Mouse (Mus musculus) bone marrow macrophage, adult 2 months (primary cell): Measurements from ENCODE around the gene Rd3. TPM values are rescaled to one million over a fixed set of nuclear protein-coding genes. Genes with fewer than 3 reads are reported as not detected.
A peak's percentile ranks its signal among the peaks of the same experiment; 100 is the strongest.

Source experiments
- H3K27ac ChIP-seq: 2 replicates; pipeline ENCODE4 v1.5.1; 2012; ENCODE audit warnings: low read depth, low read length; ENCODE audit not compliant: insufficient read depth
- H3K4me1 ChIP-seq: 2 replicates; pipeline ENCODE4 v1.6.1; 2012; ENCODE audit warnings: low read length; ENCODE audit not compliant: control insufficient read depth, insufficient read depth
- H3K4me3 ChIP-seq: 2 replicates; pipeline ENCODE4 v1.5.1; 2012; ENCODE audit warnings: mild to moderate bottlenecking, low read length, moderate library complexity; ENCODE audit not compliant: insufficient read depth
- CTCF ChIP-seq: IDR thresholded peaks from 2 replicates; pipeline ENCODE4 v1.5.1; 2012; ENCODE audit warnings: low read depth, mild to moderate bottlenecking, low read length, moderate library complexity
- POLR2A ChIP-seq: IDR thresholded peaks from 2 replicates; pipeline ENCODE4 v1.6.1; 2012; ENCODE audit warnings: mild to moderate bottlenecking, low read depth, low read length, borderline replicate concordance
- polyA plus RNA-seq: library from polyadenylated mRNA; stranded (reverse); fragments of >200 nt; gene quantifications from 2 replicates; pipeline ENCODE4 v1.2.4, GENCODE M21; 2012; ENCODE audit not compliant: missing spikeins, insufficient read depth, insufficient read length

Rd3 gene
- polyA plus RNA-seq, 1 experiment: 0.43 TPM

- TF ChIP-seq CTCF: no peak
- TF ChIP-seq POLR2A: no peak
- H3K4me1 ChIP-seq: peaks cover 10% of the 10 kb centered on the region
- H3K27ac ChIP-seq: no peak overlapping the region
- no peak overlapping the region for H3K4me3 ChIP-seq
These were observed 30.9 kb upstream of the Rd3 start for GRCm38 (mm10) chr1:191946261-191946660.

- H3K4me1 ChIP-seq: peaks cover 10% of the 10 kb centered on the region
- H3K4me3 ChIP-seq: no peak overlapping the region
- TF ChIP-seq POLR2A: no peak
- no peak for TF ChIP-seq CTCF
- no peak overlapping the region for H3K27ac ChIP-seq
These were observed 30.3 kb upstream of the Rd3 start for GRCm38 (mm10) chr1:191946835-191947234.

DNA sequence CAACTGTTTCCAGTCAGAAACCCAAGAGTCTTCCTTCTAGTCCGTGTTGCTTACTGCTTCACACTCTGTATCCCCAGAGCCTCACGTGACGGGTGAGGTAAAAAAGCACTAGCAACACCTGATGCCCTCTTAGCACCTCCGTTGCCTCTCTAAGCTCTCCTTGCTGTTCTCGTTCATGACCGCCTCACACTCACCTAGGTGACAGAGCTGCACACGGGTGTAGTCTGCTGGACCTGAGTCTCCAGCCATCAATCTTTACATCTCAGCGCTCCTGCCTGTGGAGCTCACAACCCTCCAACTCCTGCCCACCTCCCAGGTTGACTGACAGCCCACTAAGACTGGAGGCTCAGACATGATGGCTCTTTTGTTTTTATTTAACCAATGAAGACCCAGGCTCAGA is 29.4 kb upstream of the Rd3 start:
- TF ChIP-seq POLR2A (no peak), CTCF (no peak)
- Histone ChIP-seq H3K4me3 (no peak overlapping the region), H3K4me1 (peaks cover 10% of the 10 kb centered on the region), H3K27ac (no peak overlapping the region)

GRCm38 (mm10) chr1:191948600-191948999 is 28.6 kb upstream of the Rd3 start:
- H3K27ac ChIP-seq: no peak overlapping the region
- no peak overlapping the region for H3K4me3 ChIP-seq
- peaks cover 10% of the 10 kb centered on the region for H3K4me1 ChIP-seq
- TF ChIP-seq POLR2A (no peak), CTCF (no peak)

- TF ChIP-seq CTCF (no peak), POLR2A (no peak)
- Histone ChIP-seq H3K27ac (no peak overlapping the region), H3K4me3 (no peak overlapping the region), H3K4me1 (peaks cover 20% of the 10 kb centered on the region)
These were observed 26.6 kb upstream of the Rd3 start for GRCm38 (mm10) chr1:191950611-191951010.

- H3K4me1 ChIP-seq: peaks cover 33% of the 10 kb centered on the region
- no peak overlapping the region for H3K27ac ChIP-seq
- TF ChIP-seq POLR2A (no peak), CTCF (no peak)
- no peak overlapping the region for H3K4me3 ChIP-seq
These were observed 24.3 kb upstream of the Rd3 start for GRCm38 (mm10) chr1:191952733-191953335.

GRCm38 (mm10) chr1:191955101-191955500 is 22.1 kb upstream of the Rd3 start:
- Histone ChIP-seq H3K4me3 (no peak overlapping the region), H3K4me1 (peaks cover 32% of the 10 kb centered on the region), H3K27ac (peak overlapping the region; percentile 87)
- TF ChIP-seq POLR2A (no peak), CTCF (no peak)

- Histone ChIP-seq H3K4me3 (no peak overlapping the region), H3K4me1 (peaks cover 26% of the 10 kb centered on the region), H3K27ac (peak overlapping the region; percentile 87; the same call in 1 of the 2 replicates)
- TF ChIP-seq CTCF: no peak
- TF ChIP-seq POLR2A: no peak
These were observed 20.9 kb upstream of the Rd3 start for GRCm38 (mm10) chr1:191956261-191956660.

DNA sequence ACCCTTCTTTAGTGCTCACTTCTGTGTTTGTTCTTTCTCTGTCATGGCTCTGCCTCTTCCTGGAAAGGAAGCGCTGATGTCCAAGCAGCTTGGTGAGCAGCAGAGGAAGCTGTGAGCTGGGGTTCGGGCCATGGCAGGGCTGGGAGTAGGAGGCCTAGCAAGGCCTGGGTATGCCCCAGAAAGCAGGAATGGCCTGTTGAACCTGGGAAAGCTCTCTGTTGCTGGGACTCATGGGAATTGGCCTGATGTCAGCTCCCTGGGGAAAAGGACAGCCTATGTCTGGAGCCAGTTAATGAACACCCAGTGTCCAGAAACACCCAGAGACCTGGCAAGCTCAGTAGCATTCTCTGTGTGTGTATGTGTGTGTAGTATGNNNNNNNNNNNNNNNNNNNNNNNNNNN is 20.3 kb upstream of the Rd3 start:
- TF ChIP-seq CTCF (no peak), POLR2A (no peak)
- Histone ChIP-seq H3K27ac (no peak overlapping the region), H3K4me3 (no peak overlapping the region), H3K4me1 (peaks cover 31% of the 10 kb centered on the region)

GRCm38 (mm10) chr1:191957321-191957720 is 19.8 kb upstream of the Rd3 start:
- H3K4me3 ChIP-seq: no peak overlapping the region
- no peak overlapping the region for H3K27ac ChIP-seq
- no peak for TF ChIP-seq CTCF
- TF ChIP-seq POLR2A: no peak
- H3K4me1 ChIP-seq: peaks cover 31% of the 10 kb centered on the region

- Histone ChIP-seq H3K4me1 (peaks cover 23% of the 10 kb centered on the region), H3K4me3 (no peak overlapping the region), H3K27ac (no peak overlapping the region)
- TF ChIP-seq POLR2A: no peak
- no peak for TF ChIP-seq CTCF
These were observed 16.2 kb upstream of the Rd3 start for GRCm38 (mm10) chr1:191960946-191961345.
